Mouse (Mus musculus) layer of hippocampus, postnatal 36 days (tissue): ENCODE results near the gene Chst3. TPM values are rescaled to one million over a fixed set of nuclear protein-coding genes. Genes with fewer than 3 reads are reported as not detected.
"Not testable (repeated sequence)": the region's sequence is repeated elsewhere in the genome, so short reads cannot be mapped to it uniquely, and the experiment has no call there.

Experiments
- DNase-seq, 2 experiments: peaks; one replicate each; pipeline ENCODE4 v3.0.0; 2022
- total RNA-seq, 2 experiments: library from RNA; stranded (reverse); gene quantifications; 2 replicates each; pipeline ENCODE4 v1.2.3; 2021

The Chst3 gene
- total RNA-seq: 1 to 10 TPM; 2.2 to 2.8 TPM

DNA sequence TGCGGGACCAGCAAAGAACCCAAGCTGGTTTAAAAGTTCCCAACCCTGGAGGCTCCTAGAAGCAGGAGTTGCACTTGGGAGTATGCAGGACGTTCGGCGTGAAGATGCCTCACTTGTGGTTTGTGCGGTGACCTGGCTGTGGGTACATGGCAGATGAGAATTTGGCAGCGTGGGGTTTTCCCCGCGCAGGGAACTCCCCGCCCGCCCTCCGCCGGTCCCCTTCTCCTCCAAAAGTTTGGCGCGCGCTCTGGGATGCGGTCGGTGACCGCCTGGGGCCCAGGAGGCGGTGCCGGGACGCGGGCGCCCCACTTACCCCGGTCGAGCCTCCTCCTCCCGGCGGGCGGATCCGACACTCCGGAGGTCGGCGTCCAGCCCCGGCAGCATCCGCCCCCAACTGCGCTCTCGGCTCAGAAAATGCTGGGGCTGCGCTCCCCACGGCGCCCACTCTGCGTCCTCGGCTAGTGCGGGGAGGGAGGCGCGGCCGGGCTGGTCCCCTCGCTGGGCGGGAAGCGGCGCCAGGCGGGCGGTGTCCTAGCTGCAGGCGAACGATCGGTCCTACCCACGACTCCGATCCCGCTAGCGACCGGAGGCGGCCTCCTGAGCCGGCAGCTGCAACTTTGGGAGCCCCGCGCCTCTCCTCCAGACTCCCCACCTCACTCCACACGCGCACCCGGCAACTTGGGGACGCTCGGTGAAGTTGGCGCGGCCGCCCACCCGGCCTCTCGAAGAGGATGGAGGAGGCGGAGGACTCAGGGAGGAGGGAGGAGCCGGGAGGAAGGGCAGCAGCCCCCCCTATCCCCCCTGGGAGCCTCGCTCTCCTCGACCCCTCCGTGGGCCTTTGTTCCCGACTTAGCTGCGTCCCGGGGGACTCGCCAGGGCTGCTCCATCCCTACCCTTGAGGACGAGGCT lies at the start of gene Chst3:
Gene Chst3 (minus strand): TSS at position 670 of the 909 bp plus-strand sequence.
- DNase-seq: peak in 1 of 2 experiments; percentile 34

GRCm38 (mm10) chr10:60268738-60269137 lies 49.7 kb upstream of the Chst3 start:
- DNase-seq: no peak

DNA sequence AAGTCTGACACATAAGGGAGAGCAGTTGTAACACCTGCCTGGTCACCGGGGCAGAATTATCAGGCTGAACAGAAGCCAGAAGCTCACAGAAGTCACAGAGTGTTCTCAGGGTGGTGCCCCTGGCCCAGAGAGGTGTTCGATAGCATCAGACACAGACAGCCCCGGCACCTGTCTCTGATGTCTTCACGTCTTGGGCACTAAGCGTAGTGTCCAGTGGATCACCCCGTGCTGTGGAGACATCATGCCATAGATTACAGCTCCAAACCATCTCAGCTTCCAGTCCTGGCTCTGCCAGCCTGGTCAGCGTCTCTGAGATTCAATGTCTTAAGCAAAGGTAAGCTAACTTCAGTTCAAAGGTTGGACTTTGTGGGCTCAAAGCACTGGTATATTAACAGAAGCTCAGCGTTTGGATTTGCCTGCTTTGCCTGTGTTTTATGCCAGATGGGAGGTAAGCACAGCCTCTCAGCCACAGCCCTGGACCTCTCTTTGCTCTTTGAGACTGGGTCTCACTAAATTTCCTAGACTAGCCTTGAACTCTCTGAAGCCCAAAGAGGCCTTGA lies 47.9 kb upstream of the Chst3 start:
- DNase-seq: no peak

- no peak for DNase-seq
These were observed 46.2 kb upstream of the Chst3 start for GRCm38 (mm10) chr10:60265252-60265651.

DNA sequence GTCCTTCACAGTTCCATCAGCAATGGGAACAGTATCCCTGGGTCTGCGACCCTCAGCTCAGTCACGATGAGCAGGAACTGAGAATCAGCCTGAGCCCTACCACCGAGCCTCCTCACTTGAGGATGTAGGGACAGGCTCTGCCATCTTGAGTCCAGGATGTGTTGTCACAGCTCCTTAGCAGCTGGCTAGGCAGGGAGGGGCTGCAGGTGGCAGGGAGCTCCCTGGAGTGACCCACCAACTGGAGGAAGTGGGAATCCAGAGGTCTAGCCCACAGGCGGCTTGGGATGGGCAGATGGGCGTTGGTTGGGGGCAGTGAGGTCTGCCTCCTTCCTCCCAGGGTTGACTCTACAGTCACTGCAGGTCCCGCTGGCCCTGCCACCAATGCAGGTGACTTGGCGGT lies 44.3 kb upstream of the Chst3 start:
- no peak for DNase-seq

GRCm38 (mm10) chr10:60262386-60262785 lies 43.3 kb upstream of the Chst3 start:
- DNase-seq: peak; percentile 72 to 80

DNA sequence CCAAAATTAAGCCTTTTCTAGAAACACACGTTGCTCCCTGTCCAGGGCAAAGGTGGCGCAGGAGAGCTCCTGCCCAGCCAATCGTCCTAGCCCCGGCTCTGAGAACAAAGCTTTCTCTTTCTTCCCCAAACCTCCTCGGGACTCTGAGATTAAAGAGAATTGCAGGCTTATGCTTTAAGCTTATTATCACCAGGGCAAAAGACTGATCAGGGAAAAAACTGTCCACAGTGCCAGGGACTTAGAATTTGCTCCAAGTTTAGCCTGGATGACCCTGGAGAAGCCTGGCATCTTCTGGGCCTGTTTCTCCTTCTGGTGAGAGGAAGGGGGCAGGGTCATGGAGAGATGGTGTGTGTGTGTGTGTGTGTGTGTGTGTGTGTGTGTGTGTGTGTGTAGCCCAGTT lies 42.5 kb upstream of the Chst3 start:
- DNase-seq: no peak

GRCm38 (mm10) chr10:60260557-60261294 lies 41.7 kb upstream of the Chst3 start:
- DNase-seq: no peak

GRCm38 (mm10) chr10:60257261-60257825 lies 38.3 kb upstream of the Chst3 start:
- no peak for DNase-seq

DNA sequence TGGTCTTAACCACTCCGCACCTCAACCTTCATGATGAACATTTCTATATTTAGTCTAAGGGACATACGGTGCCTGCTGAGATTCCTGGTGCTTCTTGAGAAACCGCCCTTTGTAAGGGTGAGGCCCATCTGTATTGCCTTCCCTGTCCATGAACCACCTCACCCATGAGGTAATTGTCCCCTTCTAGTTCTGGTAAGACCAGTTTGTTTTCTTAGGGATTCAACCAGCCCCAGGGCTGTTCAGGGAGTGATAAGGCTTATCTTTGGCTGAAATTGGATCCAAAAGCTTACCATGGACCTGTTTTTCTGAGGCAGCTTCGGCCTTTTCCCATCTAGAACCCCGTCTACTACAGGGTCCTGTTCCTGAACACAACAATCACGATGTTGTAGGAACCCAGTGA lies 37.0 kb upstream of the Chst3 start:
- no peak for DNase-seq

DNA sequence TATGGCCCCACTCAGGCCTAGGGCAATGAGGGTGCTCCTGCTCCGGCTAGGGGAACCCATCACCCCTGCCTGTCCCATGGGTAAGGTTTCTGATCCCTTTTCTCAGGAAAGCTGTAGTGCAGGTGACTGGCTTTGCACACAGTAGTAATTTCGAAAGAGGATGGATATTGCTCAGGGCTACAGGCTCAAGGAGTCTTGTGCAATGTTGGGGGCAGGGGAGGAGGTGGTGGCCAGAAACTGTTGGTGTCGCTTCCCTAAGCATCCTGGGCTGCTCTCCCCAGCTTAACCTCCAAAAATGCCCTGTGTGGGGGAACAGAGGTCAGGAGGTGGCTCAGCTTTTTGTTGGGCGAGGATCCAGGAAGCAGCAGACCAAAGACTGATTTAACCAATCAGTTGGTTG lies 33.5 kb upstream of the Chst3 start:
- no peak for DNase-seq

DNA sequence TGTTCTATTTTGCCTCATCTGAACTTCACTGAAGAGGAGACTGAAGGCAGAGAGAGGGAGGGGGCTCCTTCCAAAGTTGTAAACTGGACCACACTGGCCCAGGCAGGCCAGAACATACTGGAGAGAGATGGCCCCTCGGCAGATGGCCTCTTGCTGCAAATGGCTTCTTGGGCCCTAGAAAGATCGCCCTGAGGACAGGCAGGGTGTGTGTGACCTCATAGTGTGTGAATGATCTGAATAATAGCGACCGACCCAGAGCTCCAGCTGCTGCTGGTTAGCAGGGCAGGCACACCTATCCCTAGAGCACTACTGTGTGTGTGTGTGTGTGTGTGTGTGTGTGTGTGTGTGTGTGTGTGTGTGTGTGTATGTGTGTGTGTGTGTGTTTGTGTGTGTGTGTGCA lies 33.1 kb upstream of the Chst3 start:
- no peak for DNase-seq

DNA sequence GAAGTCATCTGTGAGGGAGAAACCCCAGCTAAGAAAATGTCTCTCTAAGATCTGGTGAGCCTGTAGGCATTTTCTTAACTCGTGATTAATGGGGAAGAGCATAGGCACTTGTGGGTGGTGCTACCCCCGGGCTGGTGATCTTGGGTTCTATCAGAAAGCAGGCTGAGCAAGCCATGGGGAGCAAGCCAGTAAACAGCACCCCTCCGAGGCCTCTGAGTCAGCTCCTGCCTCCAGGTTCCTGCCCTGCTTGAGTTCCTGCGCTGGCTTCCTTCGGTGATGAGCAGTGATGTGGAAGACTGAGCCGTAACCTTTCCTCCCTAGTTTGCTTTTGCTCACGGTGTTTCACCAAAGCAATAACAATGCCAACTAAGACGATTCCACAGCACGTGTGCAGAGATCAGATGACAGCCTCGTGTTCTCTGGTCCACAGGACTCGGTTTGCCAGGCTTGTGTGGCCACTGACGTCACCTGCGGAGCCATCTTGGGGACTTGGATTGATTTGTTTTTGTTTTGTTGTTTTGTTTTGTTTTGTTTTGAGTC lies 31.4 kb upstream of the Chst3 start:
- DNase-seq: no peak

DNA sequence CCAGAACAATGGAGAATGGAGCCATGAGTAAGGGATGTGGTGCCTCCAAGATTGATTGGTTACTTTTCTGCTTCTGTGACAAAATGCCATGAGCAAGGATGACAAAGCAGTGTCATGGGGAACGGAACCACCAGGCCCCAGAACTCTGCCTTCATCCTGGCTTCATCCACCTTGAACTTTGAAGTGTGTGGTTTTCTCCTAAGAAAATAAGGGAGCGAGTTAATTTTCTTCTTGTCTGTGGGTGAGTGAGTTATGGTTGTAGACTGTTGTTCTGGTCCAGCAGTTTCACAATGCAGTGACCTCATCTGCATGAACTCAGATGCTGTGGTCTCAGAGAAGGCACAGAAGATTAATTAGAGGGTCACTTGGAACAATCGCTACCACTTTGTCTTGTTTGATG lies 29.3 kb upstream of the Chst3 start:
- DNase-seq: not testable (repeated sequence)

DNA sequence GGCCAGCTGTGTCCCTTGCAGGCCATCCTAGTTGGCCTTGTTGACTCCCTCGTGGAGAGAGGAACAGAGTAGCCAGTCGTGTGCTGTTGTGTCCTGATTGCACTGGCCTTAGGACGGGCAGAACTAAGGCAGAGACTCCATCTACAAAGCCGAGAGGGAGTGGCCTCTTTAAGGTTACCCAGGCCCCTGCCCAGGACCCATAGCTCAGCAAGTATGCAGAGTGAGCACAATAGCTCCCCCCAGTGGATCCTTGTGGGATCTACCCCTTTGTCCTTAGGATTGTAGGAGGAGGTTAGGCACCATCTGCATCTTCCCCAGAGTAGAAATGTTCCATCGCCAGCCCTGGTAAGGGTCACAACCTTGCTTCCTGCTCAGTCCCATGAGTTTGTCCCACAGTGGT lies 27.5 kb upstream of the Chst3 start:
- DNase-seq: peak in 1 of 2 experiments; percentile 48

- DNase-seq: no peak
These were observed 26.6 kb upstream of the Chst3 start for GRCm38 (mm10) chr10:60245635-60246034.

GRCm38 (mm10) chr10:60245041-60245440 lies 26.0 kb upstream of the Chst3 start:
- DNase-seq: peak; percentile 87 to 90

DNA sequence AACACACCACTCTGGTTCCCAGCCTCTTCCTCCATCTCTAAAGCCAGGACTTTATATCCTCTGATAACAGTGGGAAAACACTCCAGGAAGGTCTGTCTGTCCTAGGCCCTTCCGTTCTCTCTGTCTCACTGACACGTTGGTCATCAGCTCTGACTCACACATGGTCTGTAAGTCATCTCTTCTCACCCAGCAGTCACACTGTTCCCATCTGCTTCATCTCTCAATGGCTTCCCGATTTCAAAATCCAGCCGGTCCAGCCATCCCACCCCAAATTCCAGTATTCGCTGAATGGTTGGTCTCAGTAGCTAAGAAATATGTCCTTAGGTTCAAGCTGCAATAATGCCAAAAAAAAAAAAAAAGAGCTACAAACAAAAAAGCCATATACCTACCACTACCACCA lies 24.9 kb upstream of the Chst3 start:
- DNase-seq: no peak

DNA sequence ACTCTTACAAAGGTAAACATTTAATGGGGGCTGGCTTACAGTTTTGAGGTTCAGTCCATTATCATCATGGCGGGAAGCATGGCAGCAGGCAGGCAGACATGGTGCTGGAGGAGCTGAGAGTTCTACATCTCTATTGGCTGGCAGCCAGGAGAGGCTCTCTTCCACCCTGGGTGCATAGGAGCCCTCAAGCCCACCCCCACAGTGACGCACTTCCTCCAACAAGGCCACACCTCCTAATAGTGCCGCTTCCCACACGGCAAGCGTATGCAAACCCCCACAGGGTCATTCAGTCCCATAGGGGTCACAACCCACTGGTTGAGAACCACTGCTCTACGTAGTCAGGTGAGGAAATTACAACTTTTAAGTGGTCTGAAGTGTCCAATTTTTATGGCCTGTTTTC lies 21.4 kb upstream of the Chst3 start:
- no peak for DNase-seq

DNA sequence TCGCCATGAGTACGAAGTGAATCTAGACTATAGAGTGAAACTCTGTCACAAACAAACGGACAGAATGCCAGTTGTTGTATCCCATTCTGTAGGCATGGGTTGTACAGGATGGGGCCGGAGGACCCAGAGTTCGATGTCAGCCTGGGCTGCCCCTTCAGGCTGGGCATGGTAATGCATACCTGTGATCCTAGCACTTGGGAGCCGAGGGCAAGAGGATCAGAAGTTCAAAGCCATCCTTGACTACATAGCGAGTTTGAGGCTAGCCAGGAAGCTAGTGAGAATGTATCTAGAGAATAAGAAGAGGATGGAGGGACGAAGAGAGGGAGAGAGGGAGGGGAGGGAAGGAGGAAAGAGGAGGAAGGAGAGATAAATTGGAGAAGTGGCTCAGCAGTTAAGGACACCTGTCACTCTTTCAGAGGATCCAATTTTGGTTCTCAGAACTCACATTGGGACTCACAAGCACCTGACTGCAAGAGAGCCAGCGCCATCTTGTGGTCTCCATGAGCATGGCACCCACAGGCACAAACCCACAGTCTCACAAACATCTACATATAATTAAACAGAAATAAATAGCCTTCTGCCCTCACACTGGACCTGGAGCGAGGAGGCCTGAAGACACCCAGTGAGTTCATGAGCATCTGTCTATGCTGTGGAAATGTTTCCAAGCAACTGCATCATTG lies 18.6 kb upstream of the Chst3 start:
- peak; percentile 40 to 43 for DNase-seq

DNA sequence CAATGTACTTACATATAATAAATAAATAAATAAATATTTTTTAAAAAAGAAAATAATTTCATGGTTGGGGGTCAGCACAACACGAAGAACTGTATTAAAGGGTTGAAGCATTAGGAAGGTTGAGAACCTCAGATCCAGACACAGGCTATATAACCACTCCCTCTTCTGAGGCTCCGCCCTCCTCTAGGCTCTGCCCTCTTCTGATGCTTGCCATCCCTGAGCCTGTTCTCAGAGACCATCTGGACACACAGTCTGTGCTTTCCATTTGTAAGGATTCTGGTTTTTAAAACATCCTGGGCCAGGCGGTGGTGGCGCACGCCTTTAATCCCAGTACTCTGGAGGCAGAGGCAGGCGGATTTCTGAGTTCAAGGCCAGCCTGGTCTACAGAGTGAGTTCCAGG lies 16.8 kb upstream of the Chst3 start:
- not testable (repeated sequence) for DNase-seq

DNA sequence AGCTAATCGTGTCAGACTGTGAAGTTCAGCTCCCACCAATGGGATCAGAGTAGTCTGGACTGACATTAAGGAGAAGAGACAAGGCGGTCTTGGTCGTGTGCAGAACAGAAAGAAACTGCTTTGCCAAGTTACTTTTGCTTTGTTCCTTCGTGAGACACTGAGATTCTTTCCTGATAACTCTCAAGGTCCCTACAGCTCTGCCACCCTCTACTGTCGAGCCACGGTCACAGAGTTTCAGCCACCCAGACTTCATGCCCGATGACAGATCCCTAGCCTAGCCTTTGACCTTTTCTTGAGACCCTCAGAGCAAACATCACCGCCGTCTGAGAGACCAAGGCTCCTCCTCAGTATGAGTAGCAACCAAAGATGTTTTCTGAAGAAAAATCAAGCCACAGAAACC lies 14.9 kb upstream of the Chst3 start:
- DNase-seq: no peak
